Mouse (Mus musculus): Measurements from ENCODE around the gene Six6.

The Six6 gene

GRCm38 (mm10) chr12:72939616-72940015 lies at the start of gene Six6:
Gene Six6, plus strand, starts transcription at chr12:72939892.
- DNase-seq: no peak

GRCm38 (mm10) chr12:72917159-72917993 lies 22.3 kb upstream of the Six6 start:
- no peak for DNase-seq

GRCm38 (mm10) chr12:72936751-72937150 lies 2.9 kb upstream of the Six6 start:
- no peak for DNase-seq

GRCm38 (mm10) chr12:72937537-72938120 lies 2.1 kb upstream of the Six6 start:
- DNase-seq: no peak

GRCm38 (mm10) chr12:72938176-72938575 lies 1.5 kb upstream of the Six6 start:
- DNase-seq: no peak

GRCm38 (mm10) chr12:72938600-72939490 lies 847 bp upstream of the Six6 start:
- no peak for DNase-seq

- DNase-seq: no peak
Measured at GRCm38 (mm10) chr12:72940071-72940821, 554 bp downstream of the Six6 start, which contains the start of gene 4930447C04Rik. Gene 4930447C04Rik, minus strand, starts transcription at chr12:72940774.

GRCm38 (mm10) chr12:72940822-72941397 lies 1.2 kb downstream of the Six6 start:
- no peak for DNase-seq

GRCm38 (mm10) chr12:72941398-72942051 lies 1.8 kb downstream of the Six6 start:
- no peak for DNase-seq

GRCm38 (mm10) chr12:72942171-72942570 lies 2.5 kb downstream of the Six6 start:
- DNase-seq: no peak

- no peak for DNase-seq
Measured at GRCm38 (mm10) chr12:72943574-72944110, 4.0 kb downstream of the Six6 start.

GRCm38 (mm10) chr12:72944411-72945225 lies 4.9 kb downstream of the Six6 start:
- DNase-seq: no peak

GRCm38 (mm10) chr12:72945301-72946063 lies 5.8 kb downstream of the Six6 start:
- DNase-seq: peak; percentile 10

- DNase-seq: no peak
Measured at GRCm38 (mm10) chr12:72946064-72946395, 6.3 kb downstream of the Six6 start.

GRCm38 (mm10) chr12:72946805-72947204 lies 7.1 kb downstream of the Six6 start:
- DNase-seq: no peak

- DNase-seq: no peak
Measured at GRCm38 (mm10) chr12:72947335-72947734, 7.6 kb downstream of the Six6 start.

GRCm38 (mm10) chr12:72953089-72953488 lies 13.4 kb downstream of the Six6 start:
- no peak for DNase-seq

GRCm38 (mm10) chr12:72953858-72954257 lies 14.2 kb downstream of the Six6 start:
- no peak for DNase-seq

GRCm38 (mm10) chr12:72954906-72955305 lies 15.2 kb downstream of the Six6 start:
- DNase-seq: no peak

All from thymus, postnatal 25 days (tissue).